Mouse (Mus musculus): ENCODE data around the gene Gpt2. TPM values are rescaled to one million over a fixed set of nuclear protein-coding genes. Genes with fewer than 3 reads are reported as not detected.

Gpt2 gene
- total RNA-seq (2017), result 3.8 and 5.0 TPM in 2 replicates

GRCm38 (mm10) chr8:85492125-85492875, at the start of gene Gpt2:
Gpt2 (plus strand) TSS chr8:85492576.
- peak; percentile 97 for ATAC-seq (replicated peaks in 1 of 2; ENCODE audit: insufficient read depth in 1 of 2, low FRiP score in 2 of 2, low TSS enrichment in 1 of 2, low read depth in 1 of 2, poor library complexity in 2 of 2, severe bottlenecking in 2 of 2)

- ATAC-seq (replicated peaks in 1 of 2; ENCODE audit: insufficient read depth in 1 of 2, low FRiP score in 2 of 2, low TSS enrichment in 1 of 2, low read depth in 1 of 2, poor library complexity in 2 of 2, severe bottlenecking in 2 of 2), result no peak
These were observed 48.3 kb upstream of the Gpt2 start for GRCm38 (mm10) chr8:85444092-85444491.

GRCm38 (mm10) chr8:85445936-85446685, 46.3 kb upstream of the Gpt2 start:
- no peak for ATAC-seq (replicated peaks in 1 of 2; ENCODE audit: insufficient read depth in 1 of 2, low FRiP score in 2 of 2, low TSS enrichment in 1 of 2, low read depth in 1 of 2, poor library complexity in 2 of 2, severe bottlenecking in 2 of 2)

GRCm38 (mm10) chr8:85450335-85450734, 42.0 kb upstream of the Gpt2 start:
- ATAC-seq (replicated peaks in 1 of 2; ENCODE audit: insufficient read depth in 1 of 2, low FRiP score in 2 of 2, low TSS enrichment in 1 of 2, low read depth in 1 of 2, poor library complexity in 2 of 2, severe bottlenecking in 2 of 2), result peak in 1 of 2 experiments; percentile 51; a peak in 2 of 4 replicates

- peak; percentile 15 to 28; a peak in 2 of 4 replicates for ATAC-seq (replicated peaks in 1 of 2; ENCODE audit: insufficient read depth in 1 of 2, low FRiP score in 2 of 2, low TSS enrichment in 1 of 2, low read depth in 1 of 2, poor library complexity in 2 of 2, severe bottlenecking in 2 of 2)
These were observed 40.0 kb upstream of the Gpt2 start for GRCm38 (mm10) chr8:85452328-85452727.

- ATAC-seq (replicated peaks in 1 of 2; ENCODE audit: insufficient read depth in 1 of 2, low FRiP score in 2 of 2, low TSS enrichment in 1 of 2, low read depth in 1 of 2, poor library complexity in 2 of 2, severe bottlenecking in 2 of 2), result no peak
These were observed 39.1 kb upstream of the Gpt2 start for GRCm38 (mm10) chr8:85453256-85453655.

- no peak for ATAC-seq (replicated peaks in 1 of 2; ENCODE audit: insufficient read depth in 1 of 2, low FRiP score in 2 of 2, low TSS enrichment in 1 of 2, low read depth in 1 of 2, poor library complexity in 2 of 2, severe bottlenecking in 2 of 2)
These were observed 37.6 kb upstream of the Gpt2 start for GRCm38 (mm10) chr8:85454750-85455149.

GRCm38 (mm10) chr8:85456536-85456935, 35.8 kb upstream of the Gpt2 start:
- ATAC-seq (replicated peaks in 1 of 2; ENCODE audit: insufficient read depth in 1 of 2, low FRiP score in 2 of 2, low TSS enrichment in 1 of 2, low read depth in 1 of 2, poor library complexity in 2 of 2, severe bottlenecking in 2 of 2), result peak; percentile 56 to 78; a peak in 3 of 4 replicates

- ATAC-seq (replicated peaks in 1 of 2; ENCODE audit: insufficient read depth in 1 of 2, low FRiP score in 2 of 2, low TSS enrichment in 1 of 2, low read depth in 1 of 2, poor library complexity in 2 of 2, severe bottlenecking in 2 of 2), result no peak
These were observed 32.8 kb upstream of the Gpt2 start for GRCm38 (mm10) chr8:85459582-85459981.

- ATAC-seq (replicated peaks in 1 of 2; ENCODE audit: insufficient read depth in 1 of 2, low FRiP score in 2 of 2, low TSS enrichment in 1 of 2, low read depth in 1 of 2, poor library complexity in 2 of 2, severe bottlenecking in 2 of 2), result no peak
These were observed 31.6 kb upstream of the Gpt2 start for GRCm38 (mm10) chr8:85460804-85461203.

- ATAC-seq (replicated peaks in 1 of 2; ENCODE audit: insufficient read depth in 1 of 2, low FRiP score in 2 of 2, low TSS enrichment in 1 of 2, low read depth in 1 of 2, poor library complexity in 2 of 2, severe bottlenecking in 2 of 2), result no peak
These were observed 31.0 kb upstream of the Gpt2 start for GRCm38 (mm10) chr8:85461377-85461776.

- no peak for ATAC-seq (replicated peaks in 1 of 2; ENCODE audit: insufficient read depth in 1 of 2, low FRiP score in 2 of 2, low TSS enrichment in 1 of 2, low read depth in 1 of 2, poor library complexity in 2 of 2, severe bottlenecking in 2 of 2)
These were observed 29.9 kb upstream of the Gpt2 start for GRCm38 (mm10) chr8:85462441-85462840.

- ATAC-seq (replicated peaks in 1 of 2; ENCODE audit: insufficient read depth in 1 of 2, low FRiP score in 2 of 2, low TSS enrichment in 1 of 2, low read depth in 1 of 2, poor library complexity in 2 of 2, severe bottlenecking in 2 of 2), result no peak
These were observed 28.1 kb upstream of the Gpt2 start for GRCm38 (mm10) chr8:85464316-85464715.

- ATAC-seq (replicated peaks in 1 of 2; ENCODE audit: insufficient read depth in 1 of 2, low FRiP score in 2 of 2, low TSS enrichment in 1 of 2, low read depth in 1 of 2, poor library complexity in 2 of 2, severe bottlenecking in 2 of 2), result no peak
These were observed 26.3 kb upstream of the Gpt2 start for GRCm38 (mm10) chr8:85466056-85466455.

GRCm38 (mm10) chr8:85470753-85471152, 21.6 kb upstream of the Gpt2 start:
- ATAC-seq (replicated peaks in 1 of 2; ENCODE audit: insufficient read depth in 1 of 2, low FRiP score in 2 of 2, low TSS enrichment in 1 of 2, low read depth in 1 of 2, poor library complexity in 2 of 2, severe bottlenecking in 2 of 2), result no peak

- no peak for ATAC-seq (replicated peaks in 1 of 2; ENCODE audit: insufficient read depth in 1 of 2, low FRiP score in 2 of 2, low TSS enrichment in 1 of 2, low read depth in 1 of 2, poor library complexity in 2 of 2, severe bottlenecking in 2 of 2)
These were observed 19.6 kb upstream of the Gpt2 start for GRCm38 (mm10) chr8:85472800-85473199.

GRCm38 (mm10) chr8:85473246-85473645, 19.1 kb upstream of the Gpt2 start:
- ATAC-seq (replicated peaks in 1 of 2; ENCODE audit: insufficient read depth in 1 of 2, low FRiP score in 2 of 2, low TSS enrichment in 1 of 2, low read depth in 1 of 2, poor library complexity in 2 of 2, severe bottlenecking in 2 of 2), result no peak

GRCm38 (mm10) chr8:85474924-85475323, 17.5 kb upstream of the Gpt2 start:
- no peak for ATAC-seq (replicated peaks in 1 of 2; ENCODE audit: insufficient read depth in 1 of 2, low FRiP score in 2 of 2, low TSS enrichment in 1 of 2, low read depth in 1 of 2, poor library complexity in 2 of 2, severe bottlenecking in 2 of 2)

Measured in hematopoietic stem cell, adult 5-6 weeks (primary cell).